Mouse (Mus musculus) olfactory bulb, adult 2 months (tissue): ENCODE data around the gene Inf2. TPM values are rescaled to one million over a fixed set of nuclear protein-coding genes. Genes with fewer than 3 reads are reported as not detected.

Experiments
- H3K27ac ChIP-seq: fragments of 200-500 bp; 2 replicates; pipeline ENCODE4 v1.5.1; 2012; ENCODE audit warnings: low read depth, low read length; ENCODE audit not compliant: insufficient read depth
- H3K4me1 ChIP-seq: fragments of 200-500 bp; 2 replicates; pipeline ENCODE4 v1.6.1; 2012; ENCODE audit warnings: low read length; ENCODE audit not compliant: control insufficient read depth, insufficient read depth
- H3K4me3 ChIP-seq: fragments of 200-500 bp; 2 replicates; pipeline ENCODE4 v1.5.1; 2012; ENCODE audit warnings: mild to moderate bottlenecking, low read depth, low read length, moderate library complexity; ENCODE audit not compliant: insufficient read depth
- CTCF ChIP-seq: fragments of 200-500 bp; IDR thresholded peaks from 2 replicates; pipeline ENCODE4 v1.5.1; 2012; ENCODE audit warnings: low read depth, mild to moderate bottlenecking, low read length, moderate library complexity; ENCODE audit not compliant: insufficient read depth
- POLR2A ChIP-seq: fragments of 200-500 bp; IDR thresholded peaks from 2 replicates; pipeline ENCODE4 v1.6.1; 2012; ENCODE audit warnings: mild to moderate bottlenecking, low read depth, low read length, moderate library complexity; ENCODE audit not compliant: insufficient read depth
- WGBS: fragments of 180-500 bp; shearing (Covaris S2); methylation state at CpG from one replicate; pipeline ENCODE4 v1.1.7; 2018; 5-methylcytosine and 5-hydroxymethylcytosine counted together
- polyA plus RNA-seq: library from polyadenylated mRNA; stranded (reverse); fragments of >200 nt; gene quantifications from 2 replicates; pipeline ENCODE4 v1.2.4, GENCODE M21; 2012; ENCODE audit warnings: low replicate concordance; ENCODE audit not compliant: missing spikeins, insufficient read depth, insufficient read length

Inf2 gene
- polyA plus RNA-seq, 1 experiment = not detected

GRCm38 (mm10) chr12:112625700-112626099, 37.1 kb downstream of the Inf2 start:
- Histone ChIP-seq H3K4me3 (no peak overlapping the region), H3K4me1 (peaks cover 33% of the 10 kb centered on the region), H3K27ac (no peak overlapping the region)
- 91% methylated on average over 4 of the region's 4 CpGs for WGBS
- no peak for TF ChIP-seq CTCF
- TF ChIP-seq POLR2A = no peak

DNA sequence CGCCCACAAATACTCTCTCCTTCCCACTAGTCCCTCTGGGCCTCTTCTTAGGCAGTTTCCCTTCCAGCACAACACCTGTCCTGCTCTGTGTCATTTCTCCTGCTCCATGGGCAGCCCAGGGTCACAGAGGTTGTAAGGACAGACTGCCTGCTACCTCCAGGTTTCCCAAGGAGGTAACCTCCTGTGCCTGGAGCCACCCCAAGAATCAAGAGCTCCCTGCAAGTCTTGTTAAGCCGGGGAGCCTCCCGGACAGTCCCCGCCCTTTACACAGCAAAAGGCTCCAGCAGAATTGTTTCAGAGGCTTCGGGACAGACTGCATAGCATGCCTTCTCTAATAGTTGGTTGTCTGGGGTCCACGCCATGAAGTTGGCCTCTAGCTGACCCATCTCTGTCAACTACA, 37.9 kb downstream of the Inf2 start:
- Histone ChIP-seq H3K4me1 (peaks cover 25% of the 10 kb centered on the region), H3K4me3 (no peak overlapping the region), H3K27ac (no peak overlapping the region)
- 86% methylated on average over 6 of the region's 6 CpGs for WGBS
- TF ChIP-seq POLR2A (no peak), CTCF (no peak)

- WGBS = 75% methylated on average over 7 of the region's 7 CpGs
- Histone ChIP-seq H3K27ac (no peak overlapping the region), H3K4me1 (peaks cover 24% of the 10 kb centered on the region), H3K4me3 (no peak overlapping the region)
- TF ChIP-seq POLR2A = no peak
- 0 out of 2 replicates have a peak, but pooled peaks have one; percentile 6 for TF ChIP-seq CTCF
Measured at GRCm38 (mm10) chr12:112627097-112627881, 38.7 kb downstream of the Inf2 start.

GRCm38 (mm10) chr12:112628197-112628596, 39.6 kb downstream of the Inf2 start:
- Histone ChIP-seq H3K4me3 (no peak overlapping the region), H3K27ac (no peak overlapping the region; the same call in 1 of the 2 replicates), H3K4me1 (peaks cover 21% of the 10 kb centered on the region)
- TF ChIP-seq CTCF = no peak
- no peak for TF ChIP-seq POLR2A
- 90% methylated on average over 6 of the region's 6 CpGs for WGBS

- H3K27ac ChIP-seq = peak overlapping the region; percentile 5; the same call in 1 of the 2 replicates
- TF ChIP-seq POLR2A = 0 out of 2 replicates have a peak, but pooled peaks have one; percentile 14
- no peak for TF ChIP-seq CTCF
- peaks cover 15% of the 10 kb centered on the region for H3K4me1 ChIP-seq
- 19% methylated on average over 19 of the region's 19 CpGs for WGBS
- no peak overlapping the region for H3K4me3 ChIP-seq
Measured at GRCm38 (mm10) chr12:112628928-112629721, 40.5 kb downstream of the Inf2 start.

DNA sequence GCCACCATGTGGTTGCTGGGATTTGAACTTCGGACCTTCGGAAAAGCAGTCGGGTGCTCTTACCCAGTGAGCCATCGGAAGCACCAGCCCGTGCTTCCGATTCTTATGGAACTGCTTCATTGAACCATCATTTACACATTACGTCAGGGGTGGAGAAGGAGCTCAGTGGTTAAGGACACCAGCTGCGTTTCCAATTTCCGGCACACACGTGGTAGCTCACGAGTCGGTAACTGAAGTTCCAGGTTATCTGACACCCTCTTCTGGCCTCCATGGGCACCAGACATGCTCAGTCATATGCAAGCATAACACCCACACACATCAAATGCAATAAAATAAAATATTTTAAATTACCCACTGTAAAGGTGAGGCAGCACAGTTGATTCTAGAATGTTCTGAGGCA, 41.4 kb downstream of the Inf2 start:
- peaks cover 13% of the 10 kb centered on the region for H3K4me1 ChIP-seq
- no peak overlapping the region for H3K4me3 ChIP-seq
- no peak for TF ChIP-seq POLR2A
- TF ChIP-seq CTCF = no peak
- WGBS = 95% methylated on average over 12 of the region's 12 CpGs
- H3K27ac ChIP-seq = no peak overlapping the region

DNA sequence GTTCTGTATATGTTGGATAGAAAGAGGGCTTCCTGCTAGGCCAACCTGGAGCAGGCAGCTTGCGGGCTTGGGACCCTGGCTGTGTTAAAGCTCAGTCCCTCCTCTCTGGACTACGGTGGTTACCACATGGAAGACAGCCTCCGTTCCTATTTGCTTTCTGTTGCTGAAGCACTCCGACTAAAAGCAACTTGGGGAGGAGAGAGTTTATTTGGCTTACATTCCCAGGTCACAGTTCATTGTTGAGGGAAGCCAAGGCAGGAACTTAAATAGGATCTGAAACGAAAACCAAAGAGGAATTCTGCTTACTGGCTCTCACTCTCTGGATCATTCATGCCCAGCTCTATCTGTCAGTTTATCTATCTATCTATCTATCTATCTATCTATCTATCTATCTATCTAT, 42.2 kb downstream of the Inf2 start:
- Histone ChIP-seq H3K4me3 (no peak overlapping the region), H3K27ac (no peak overlapping the region), H3K4me1 (peaks cover 13% of the 10 kb centered on the region)
- 87% methylated on average over 5 of the region's 5 CpGs for WGBS
- no peak for TF ChIP-seq POLR2A
- TF ChIP-seq CTCF = no peak

DNA sequence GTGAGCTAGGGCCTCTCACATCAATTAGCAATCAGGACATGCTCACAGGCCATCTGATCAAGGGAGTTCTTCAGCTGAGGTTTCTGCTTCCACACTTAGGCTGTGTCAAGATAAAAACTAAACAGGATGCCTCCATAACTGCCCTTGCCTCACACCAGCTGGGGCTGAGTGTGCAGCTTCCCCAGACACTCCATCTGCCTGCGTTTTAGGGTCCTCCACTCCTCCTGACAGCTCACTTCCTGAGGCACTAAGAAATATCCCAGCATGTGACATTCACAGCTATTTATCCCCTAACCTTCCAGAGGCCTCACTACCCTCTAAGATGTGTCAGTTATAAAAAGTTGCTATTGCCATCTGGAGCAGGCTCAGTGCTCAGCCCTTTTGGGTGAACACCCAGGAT, 42.9 kb downstream of the Inf2 start:
- no peak for TF ChIP-seq POLR2A
- no peak for TF ChIP-seq CTCF
- H3K27ac ChIP-seq = no peak overlapping the region
- H3K4me3 ChIP-seq = no peak overlapping the region
- H3K4me1 ChIP-seq = peaks cover 13% of the 10 kb centered on the region
- WGBS = 53% methylated on average over 1 of the region's 1 CpGs

DNA sequence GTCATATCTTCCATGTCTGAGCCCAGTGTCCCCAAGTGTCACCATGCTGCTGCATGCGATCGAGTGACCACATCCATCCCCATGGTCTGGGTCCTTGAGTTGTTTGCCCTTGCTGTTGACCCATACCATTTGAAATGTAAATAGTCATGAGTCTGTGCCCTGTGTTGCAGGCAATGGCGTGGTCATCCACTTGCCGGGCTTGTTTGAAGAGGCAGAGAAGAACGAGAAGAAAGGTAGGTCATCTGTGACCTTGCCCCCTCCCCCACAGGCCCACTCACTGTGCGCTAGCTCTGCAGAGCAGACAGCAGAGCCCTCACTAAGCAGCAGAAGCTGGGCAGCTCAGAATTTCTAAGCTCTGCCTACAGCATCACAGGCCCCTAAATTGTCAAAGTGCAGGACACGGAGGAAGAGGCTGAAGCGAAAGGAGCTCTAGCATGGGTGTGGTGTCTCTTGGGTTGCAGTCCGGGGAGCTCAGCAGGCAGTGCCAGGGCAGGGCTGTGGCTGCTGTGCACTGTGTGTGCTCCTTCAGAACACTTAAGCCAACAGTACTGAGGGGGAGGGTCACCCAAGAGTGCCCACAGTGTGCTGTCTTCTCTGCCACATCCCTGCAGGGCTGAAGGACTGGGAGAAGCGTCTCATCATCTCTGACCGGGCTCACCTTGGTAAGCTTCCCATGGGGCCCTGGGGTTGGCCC, 43.6 kb downstream of the Inf2 start:
- H3K27ac ChIP-seq = no peak overlapping the region
- H3K4me1 ChIP-seq = peaks cover 13% of the 10 kb centered on the region
- no peak overlapping the region for H3K4me3 ChIP-seq
- WGBS = 85% methylated on average over 11 of the region's 11 CpGs
- TF ChIP-seq CTCF = no peak
- TF ChIP-seq POLR2A = no peak
